Mouse (Mus musculus) thymus, adult 2 months (tissue): Measurements from ENCODE around the gene Olfr549. TPM values are rescaled to one million over a fixed set of nuclear protein-coding genes. Genes with fewer than 3 reads are reported as not detected.

Source experiments
- DNase-seq: peaks from one replicate; pipeline ENCODE4 v3.0.0; 2021
- H3K27ac ChIP-seq: fragments of 200-500 bp; 2 replicates; pipeline ENCODE4 v1.5.1; 2012; ENCODE audit warnings: low read length, control low read depth; ENCODE audit not compliant: control insufficient read depth, insufficient read depth
- H3K27me3 ChIP-seq: fragments of 200-500 bp; 2 replicates; pipeline ENCODE4 v1.6.1; 2012; ENCODE audit warnings: mild to moderate bottlenecking, low read length, moderate library complexity, mixed read lengths; ENCODE audit not compliant: control insufficient read depth, insufficient read depth
- H3K36me3 ChIP-seq: fragments of 200-500 bp; 2 replicates; pipeline ENCODE4 v1.6.1; 2012; ENCODE audit warnings: mild to moderate bottlenecking, low read length, moderate library complexity; ENCODE audit not compliant: control insufficient read depth, insufficient read depth
- H3K4me1 ChIP-seq: fragments of 200-500 bp; replicated peaks from 2 replicates; pipeline ENCODE4 v1.6.1; 2012; ENCODE audit warnings: low read length; ENCODE audit not compliant: control insufficient read depth, insufficient read depth
- H3K4me3 ChIP-seq: fragments of 200-500 bp; 2 replicates; pipeline ENCODE4 v1.5.1; 2012; ENCODE audit warnings: mild to moderate bottlenecking, low read length, control low read depth, moderate library complexity; ENCODE audit not compliant: control insufficient read depth, insufficient read depth
- CTCF ChIP-seq: fragments of 200-500 bp; IDR thresholded peaks from 2 replicates; pipeline ENCODE4 v1.5.1; 2012; ENCODE audit warnings: mild to moderate bottlenecking, control low read depth, low read length, moderate library complexity, borderline replicate concordance; ENCODE audit not compliant: control insufficient read depth, poor library complexity, insufficient read depth; ENCODE audit errors: extremely low read depth
- POLR2A ChIP-seq: fragments of 200-500 bp; IDR thresholded peaks from 2 replicates; pipeline ENCODE4 v1.6.1; 2012; ENCODE audit warnings: mild to moderate bottlenecking, low read length, control low read depth, moderate library complexity; ENCODE audit not compliant: control insufficient read depth, poor library complexity, insufficient read depth; ENCODE audit errors: extremely low read depth
- WGBS: fragments of 180-500 bp; shearing (Covaris S2); methylation state at CpG from one replicate; pipeline ENCODE4 v1.1.7; 2018; 5-methylcytosine and 5-hydroxymethylcytosine counted together
- polyA plus RNA-seq: library from polyadenylated mRNA; depleted of rRNA; stranded (reverse); fragments of >200 nt; gene quantifications from 2 replicates; pipeline ENCODE4 v1.2.3, GENCODE M21; 2012; rRNA removed

Gene Olfr549
- polyA plus RNA-seq = not detected in 2 replicates

GRCm38 (mm10) chr7:102549570-102549969 lies at the start of gene Olfr549:
Gene Olfr549 (plus strand): TSS chr7:102549870.
- no peak for DNase-seq
- no peaks in the 10 kb centered on the region for H3K4me1 ChIP-seq
- H3K4me3 ChIP-seq = no peak within 1 kb of the TSS
- no peaks in the 10 kb centered on the region for H3K36me3 ChIP-seq
- TF ChIP-seq CTCF = no peak
- TF ChIP-seq POLR2A = no peak
- H3K27ac ChIP-seq = no peak within 1 kb of the TSS
- no peaks in the 10 kb centered on the region for H3K27me3 ChIP-seq
- WGBS = 98% methylated on average over 3 of the region's 3 CpGs

GRCm38 (mm10) chr7:102501986-102502385 lies 47.7 kb upstream of the Olfr549 start:
- WGBS = 94% methylated on average over 5 of the region's 5 CpGs
- no peak for DNase-seq
- no peaks in the 10 kb centered on the region for H3K36me3 ChIP-seq

DNA sequence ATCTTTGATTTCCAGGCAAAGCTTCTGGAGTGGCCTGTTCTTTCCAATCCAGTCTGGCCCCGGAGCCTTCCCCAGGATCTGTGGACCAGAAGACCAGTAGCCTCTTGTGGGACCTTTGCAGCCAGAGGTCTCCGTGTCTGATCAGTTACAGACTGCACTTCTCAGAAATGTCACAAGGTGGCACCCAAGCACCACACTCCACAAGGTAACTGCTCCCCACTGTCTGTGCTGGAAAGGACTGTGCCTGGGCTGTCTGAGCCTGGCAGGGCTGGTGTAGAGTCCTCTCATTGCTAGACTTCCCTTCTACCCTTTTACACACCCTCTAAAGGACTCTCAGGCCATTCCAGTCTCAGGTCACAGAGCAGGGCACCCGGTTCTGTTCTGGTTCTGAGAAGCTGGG lies 42.8 kb upstream of the Olfr549 start:
- no peaks in the 10 kb centered on the region for H3K36me3 ChIP-seq
- H3K27me3 ChIP-seq = no peaks in the 10 kb centered on the region
- H3K4me3 ChIP-seq = no peak overlapping the region
- DNase-seq = peak; percentile 73
- no peak overlapping the region for H3K27ac ChIP-seq
- TF ChIP-seq POLR2A (no peak), CTCF (peak; percentile 71; the same call in 1 of the 2 replicates)
- WGBS = 41% methylated on average over 3 of the region's 3 CpGs
- no peaks in the 10 kb centered on the region for H3K4me1 ChIP-seq

More at GRCm38 (mm10) chr7:102501986-102502385, 47.7 kb upstream of the Olfr549 start:
- no peak for TF ChIP-seq POLR2A
- Histone ChIP-seq H3K27ac (no peak overlapping the region), H3K4me3 (no peak overlapping the region), H3K27me3 (no peaks in the 10 kb centered on the region), H3K4me1 (no peaks in the 10 kb centered on the region)

DNA sequence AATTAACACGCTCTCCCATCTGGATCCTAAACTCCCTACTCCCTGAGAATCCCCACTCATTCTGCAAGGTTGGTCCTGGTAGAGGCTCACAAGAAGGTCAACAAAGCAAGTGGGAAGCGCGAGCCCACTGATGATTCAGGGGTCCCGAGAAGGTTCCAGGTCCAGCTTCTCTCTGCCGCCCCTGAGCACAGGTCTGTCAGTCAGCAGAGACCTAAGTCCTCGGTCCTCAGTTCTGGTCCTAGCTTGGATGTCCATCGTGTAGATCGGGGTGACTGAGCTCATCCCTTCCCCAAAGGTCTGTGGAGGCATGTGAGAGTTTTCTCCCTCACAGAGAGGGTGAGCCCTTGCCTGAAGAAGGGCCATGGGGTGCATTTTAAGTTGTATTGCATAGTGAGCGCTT lies 41.6 kb upstream of the Olfr549 start:
- Histone ChIP-seq H3K27me3 (no peaks in the 10 kb centered on the region), H3K4me3 (no peak overlapping the region), H3K36me3 (no peaks in the 10 kb centered on the region), H3K27ac (no peak overlapping the region), H3K4me1 (peaks cover 4% of the 10 kb centered on the region)
- DNase-seq = no peak
- TF ChIP-seq POLR2A (no peak), CTCF (no peak)
- WGBS = 95% methylated on average over 9 of the region's 9 CpGs

DNA sequence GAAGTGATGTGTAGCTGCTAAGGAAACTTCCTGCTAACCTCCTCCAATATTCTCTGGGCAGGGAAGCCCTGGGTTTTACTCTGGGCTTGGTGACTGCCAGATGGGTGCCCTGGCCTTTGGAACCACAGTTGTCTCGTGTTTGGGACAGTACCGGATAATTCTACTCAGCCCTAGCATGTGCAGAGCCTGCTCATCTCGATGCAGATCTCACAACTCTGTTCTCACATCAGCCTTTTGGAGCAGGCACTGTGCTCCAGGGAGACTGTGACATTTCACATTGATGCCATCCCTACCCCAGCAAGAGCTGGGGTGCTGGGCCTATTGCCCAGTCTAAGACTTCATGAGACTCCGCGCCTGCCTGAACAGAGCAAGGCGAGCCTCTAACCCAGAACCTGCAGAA lies 41.0 kb upstream of the Olfr549 start:
- Histone ChIP-seq H3K27ac (no peak overlapping the region), H3K27me3 (no peaks in the 10 kb centered on the region), H3K4me1 (peaks cover 4% of the 10 kb centered on the region), H3K36me3 (no peaks in the 10 kb centered on the region), H3K4me3 (no peak overlapping the region)
- TF ChIP-seq CTCF (no peak), POLR2A (no peak)
- no peak for DNase-seq
- 94% methylated on average over 6 of the region's 6 CpGs for WGBS

GRCm38 (mm10) chr7:102509726-102510125 lies 39.9 kb upstream of the Olfr549 start:
- H3K27me3 ChIP-seq = no peaks in the 10 kb centered on the region
- no peak for TF ChIP-seq POLR2A
- no peak for TF ChIP-seq CTCF
- 94% methylated on average over 7 of the region's 7 CpGs for WGBS
- DNase-seq = no peak
- peaks cover 4% of the 10 kb centered on the region for H3K4me1 ChIP-seq
- H3K4me3 ChIP-seq = no peak overlapping the region
- H3K36me3 ChIP-seq = no peaks in the 10 kb centered on the region
- no peak overlapping the region for H3K27ac ChIP-seq

DNA sequence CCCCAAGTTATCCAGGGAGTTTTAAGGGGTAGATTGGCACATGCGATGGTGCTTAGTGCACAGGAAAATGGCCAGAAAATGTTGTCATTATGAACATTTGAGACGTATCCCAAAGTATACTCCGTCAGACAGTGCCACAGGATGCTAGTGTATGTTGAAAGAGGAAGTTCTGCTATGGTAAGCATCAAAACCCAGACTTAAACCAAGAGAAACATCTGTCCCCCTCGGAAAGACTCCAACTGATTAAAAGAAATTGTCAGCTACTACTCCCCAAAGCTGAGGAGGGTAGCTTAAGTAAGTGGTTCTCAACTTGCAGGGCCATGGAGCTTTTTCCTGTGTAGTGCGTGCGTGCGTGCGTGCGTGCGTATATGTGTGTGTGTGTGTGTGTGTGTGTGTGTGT lies 37.7 kb upstream of the Olfr549 start:
- H3K27me3 ChIP-seq = no peaks in the 10 kb centered on the region
- TF ChIP-seq POLR2A = no peak
- no peak for TF ChIP-seq CTCF
- H3K4me1 ChIP-seq = peaks cover 4% of the 10 kb centered on the region
- no peak for DNase-seq
- H3K27ac ChIP-seq = no peak overlapping the region
- H3K4me3 ChIP-seq = no peak overlapping the region
- H3K36me3 ChIP-seq = no peaks in the 10 kb centered on the region
- 55% methylated on average over 10 of the region's 10 CpGs for WGBS
